Mouse (Mus musculus) MEL (cell line): Measurements from ENCODE around the gene Cd82. TPM values are rescaled to one million over a fixed set of nuclear protein-coding genes. Genes with fewer than 3 reads are reported as not detected.

ENCODE experiments used
- DNase-seq: peaks from one replicate; pipeline ENCODE4 v3.0.0; 2011; ENCODE audit warnings: low read depth, low spot score
- H3K27ac ChIP-seq: 2 replicates; pipeline ENCODE4 v1.5.1; 2012; ENCODE audit warnings: low read depth, mild to moderate bottlenecking, control low read depth, low read length, moderate library complexity; ENCODE audit not compliant: control insufficient read depth
- H3K27me3 ChIP-seq, 2 experiments: fragments of 150-350 bp in 1 of 2; sonication (generic) in 1 of 2; 2 replicates each; pipeline ENCODE4 v1.6.1; 2012; ENCODE audit warnings: low read length in 2 of 2, mild to moderate bottlenecking in 2 of 2, improper control_type of control experiment in 1 of 2, moderate library complexity in 1 of 2; ENCODE audit not compliant: insufficient read depth in 2 of 2, control insufficient read depth in 1 of 2
- H3K36me3 ChIP-seq, 2 experiments: 2 replicates each; pipeline ENCODE4 v1.6.1; 2012 to 2014; ENCODE audit warnings: low read length in 2 of 2, improper control_type of control experiment in 1 of 2, inconsistent platforms in 1 of 2, mild to moderate bottlenecking in 1 of 2; ENCODE audit not compliant: insufficient read depth in 2 of 2, control insufficient read depth in 1 of 2
- H3K4me1 ChIP-seq, 2 experiments: fragments of 150-350 bp in 1 of 2; sonication (generic) in 1 of 2; 2 replicates each; pipeline ENCODE4 v1.6.1; 2012; ENCODE audit warnings: low read length in 2 of 2, improper control_type of control experiment in 1 of 2, mild to moderate bottlenecking in 1 of 2; ENCODE audit not compliant: insufficient read depth in 2 of 2, control insufficient read depth in 1 of 2
- H3K4me3 ChIP-seq, 2 experiments: fragments of 150-350 bp in 1 of 2; sonication (generic) in 1 of 2; 2 replicates each; pipeline ENCODE4 v1.5.1; 2012; ENCODE audit warnings: low read depth in 2 of 2, low read length in 2 of 2, mild to moderate bottlenecking in 2 of 2, moderate library complexity in 2 of 2, control low read depth in 1 of 2, improper control_type of control experiment in 1 of 2; ENCODE audit not compliant: control insufficient read depth in 1 of 2, insufficient read depth in 1 of 2
- H3K79me2 ChIP-seq: 2 replicates; pipeline ENCODE4 v1.6.1; 2012; ENCODE audit warnings: mild to moderate bottlenecking, low read length, moderate library complexity; ENCODE audit not compliant: control insufficient read depth, poor library complexity, insufficient read depth
- H3K9ac ChIP-seq: 2 replicates; pipeline ENCODE4 v1.6.1; 2012; ENCODE audit warnings: low read depth, mild to moderate bottlenecking, control low read depth, low read length, moderate library complexity; ENCODE audit not compliant: control insufficient read depth, poor library complexity, severe bottlenecking
- H3K9me3 ChIP-seq: fragments of 150-350 bp; sonication (generic); replicated peaks from 2 replicates; pipeline ENCODE4 v1.6.1; 2012; ENCODE audit warnings: mild to moderate bottlenecking, low read length, improper control_type of control experiment, moderate library complexity; ENCODE audit not compliant: insufficient read depth
- BHLHE40 ChIP-seq: IDR thresholded peaks from 2 replicates; pipeline ENCODE4 v1.6.1; 2012; ENCODE audit warnings: low read depth, mild to moderate bottlenecking, inconsistent platforms, low read length, improper control_type of control experiment, borderline replicate concordance
- CHD2 ChIP-seq: IDR thresholded peaks from 2 replicates; pipeline ENCODE4 v1.6.1; 2011; ENCODE audit warnings: low read length, improper control_type of control experiment
- CTCF ChIP-seq, 3 experiments: IDR thresholded peaks in 2 of 3; conservative IDR thresholded peaks in 1 of 3; 2 replicates each; pipeline ENCODE4 v1.5.1; 2011 to 2012; ENCODE audit warnings: low read length in 3 of 3, low read depth in 2 of 3, mild to moderate bottlenecking in 2 of 3, improper control_type of control experiment in 1 of 3, inconsistent platforms in 1 of 3, mixed read lengths in 1 of 3, moderate library complexity in 1 of 3; ENCODE audit not compliant: control insufficient read depth in 1 of 3, insufficient read depth in 1 of 3, poor library complexity in 1 of 3, severe bottlenecking in 1 of 3
- ELF1 ChIP-seq: IDR thresholded peaks from 2 replicates; pipeline ENCODE4 v1.6.1; 2014; ENCODE audit warnings: low read depth, mild to moderate bottlenecking, inconsistent platforms, low read length, improper control_type of control experiment, moderate library complexity
- GABPA ChIP-seq: IDR thresholded peaks from 2 replicates; pipeline ENCODE4 v1.6.1; 2012; ENCODE audit warnings: low read depth, mild to moderate bottlenecking, inconsistent platforms, low read length, improper control_type of control experiment, moderate library complexity
- GATA1 ChIP-seq: IDR thresholded peaks from 2 replicates; pipeline ENCODE4 v1.6.1; 2011; ENCODE audit warnings: low read depth, low read length, improper control_type of control experiment
- JUND ChIP-seq: IDR thresholded peaks from 2 replicates; pipeline ENCODE4 v1.6.1; 2011; ENCODE audit warnings: low read depth, mild to moderate bottlenecking, improper control_type of control experiment, low read length
- MAX ChIP-seq: IDR thresholded peaks from 2 replicates; pipeline ENCODE4 v1.6.1; 2011; ENCODE audit warnings: low read length, improper control_type of control experiment
- MAZ ChIP-seq: IDR thresholded peaks from 2 replicates; pipeline ENCODE4 v1.6.1; 2012; ENCODE audit warnings: low read depth, mild to moderate bottlenecking, inconsistent platforms, low read length, improper control_type of control experiment
- MEF2A ChIP-seq: IDR thresholded peaks from 2 replicates; pipeline ENCODE4 v1.6.1; 2014; ENCODE audit warnings: low read depth, mild to moderate bottlenecking, inconsistent platforms, low read length, improper control_type of control experiment; ENCODE audit not compliant: poor library complexity, insufficient replicate concordance, severe bottlenecking; ENCODE audit errors: extremely low read depth
- MXI1 ChIP-seq: IDR thresholded peaks from 2 replicates; pipeline ENCODE4 v1.6.1; 2011; ENCODE audit warnings: mild to moderate bottlenecking, low read depth, low read length, improper control_type of control experiment
- MYB ChIP-seq: IDR thresholded peaks from 2 replicates; pipeline ENCODE4 v1.6.1; 2011; ENCODE audit warnings: mild to moderate bottlenecking, low read depth, low read length, improper control_type of control experiment
- NRF1 ChIP-seq: IDR thresholded peaks from 2 replicates; pipeline ENCODE4 v1.6.1; 2014; ENCODE audit warnings: low read depth, mild to moderate bottlenecking, inconsistent platforms, low read length, improper control_type of control experiment, moderate library complexity; ENCODE audit not compliant: poor library complexity, insufficient read depth, severe bottlenecking
- POLR2AphosphoS5 ChIP-seq: IDR thresholded peaks from 2 replicates; pipeline ENCODE4 v1.6.1; 2012; ENCODE audit warnings: low read depth, borderline replicate concordance, mild to moderate bottlenecking, inconsistent platforms, low read length, moderate library complexity, mixed read lengths
- RAD21 ChIP-seq: IDR thresholded peaks from 2 replicates; pipeline ENCODE4 v1.6.1; 2011; ENCODE audit warnings: mild to moderate bottlenecking, low read depth, low read length, improper control_type of control experiment
- TCF12 ChIP-seq: IDR thresholded peaks from 2 replicates; pipeline ENCODE4 v1.6.1; 2014; ENCODE audit warnings: low read depth, mild to moderate bottlenecking, inconsistent platforms, low read length, improper control_type of control experiment, moderate library complexity
- USF2 ChIP-seq, 2 experiments: IDR thresholded peaks; 2 replicates each; pipeline ENCODE4 v1.6.1; 2011 to 2012; ENCODE audit warnings: improper control_type of control experiment in 2 of 2, low read length in 2 of 2, borderline replicate concordance in 1 of 2, inconsistent platforms in 1 of 2, low read depth in 1 of 2, mild to moderate bottlenecking in 1 of 2; ENCODE audit not compliant: insufficient read depth in 1 of 2
- ZC3H11A ChIP-seq: IDR thresholded peaks from 2 replicates; pipeline ENCODE4 v1.6.1; 2012; ENCODE audit warnings: low read depth, mild to moderate bottlenecking, inconsistent platforms, low read length, improper control_type of control experiment
- ZKSCAN1 ChIP-seq: IDR thresholded peaks from 2 replicates; pipeline ENCODE4 v1.6.1; 2012; ENCODE audit warnings: low read depth, mild to moderate bottlenecking, inconsistent platforms, low read length, improper control_type of control experiment, moderate library complexity
- ZMIZ1 ChIP-seq: IDR thresholded peaks from 2 replicates; pipeline ENCODE4 v1.6.1; 2012; ENCODE audit warnings: low read depth, mild to moderate bottlenecking, inconsistent platforms, low read length, improper control_type of control experiment, moderate library complexity
- polyA plus RNA-seq, 2 experiments: library from polyadenylated mRNA; stranded (reverse) in 1 of 2; unstranded in 1 of 2; fragments of >175 nt in 1 of 2; fragments of >200 nt in 1 of 2; gene quantifications; 2 replicates each; pipeline versions ENCODE4 v1.2.1 to v1.2.4; 2012; ENCODE audit warnings: low replicate concordance in 2 of 2, low read depth in 1 of 2; ENCODE audit not compliant: insufficient read length in 2 of 2, insufficient read depth in 1 of 2, missing spikeins in 1 of 2
- total RNA-seq: library from RNA; depleted of rRNA; stranded (reverse); fragments of 300-350 nt; gene quantifications from 2 replicates; pipeline ENCODE4 v1.2.3, GENCODE M21; 2012

The Cd82 gene
- total and polyA plus RNA-seq, 3 experiments = 37.6 to 59.7 TPM; not detected in 1

- TF ChIP-seq GABPA = no peak
- no peak for TF ChIP-seq RAD21
These were observed 31.2 kb downstream of the Cd82 start (continued) for GRCm38 (mm10) chr2:93431575-93432325.

DNA sequence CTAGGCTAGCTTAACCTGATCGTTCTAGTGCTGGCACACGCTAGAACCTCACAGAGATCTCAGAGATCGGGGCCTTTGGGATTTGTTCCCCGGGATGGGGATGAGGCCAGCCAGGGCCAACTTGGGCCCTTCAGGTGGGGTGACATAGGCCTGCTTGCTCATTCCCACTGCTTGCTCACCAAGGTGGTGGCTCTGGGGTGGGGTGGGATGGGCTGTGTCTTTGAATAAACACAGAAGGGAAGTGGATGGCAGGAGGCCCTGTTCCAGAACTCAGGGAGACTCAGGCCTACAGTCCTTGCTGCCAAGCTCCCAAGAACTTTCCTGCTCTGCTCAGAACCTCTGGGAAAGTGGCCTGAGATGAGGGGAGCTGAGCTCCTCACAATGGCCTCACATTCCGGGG, 31.9 kb downstream of the Cd82 start:
- DNase-seq = no peak
- TF ChIP-seq ZKSCAN1 = no peak
- TF ChIP-seq BHLHE40 = no peak
- TF ChIP-seq ZMIZ1 = no peak
- TF ChIP-seq MAX = no peak
- TF ChIP-seq ZC3H11A = no peak
- no peak for TF ChIP-seq USF2 (IDR thresholded peaks at IDR 0.05; ENCODE audit: borderline replicate concordance in 1 of 2, insufficient read depth in 1 of 2, low read depth in 1 of 2, low read length in 2 of 2)
- TF ChIP-seq CHD2 = no peak
- TF ChIP-seq TCF12 = no peak
- no peak for TF ChIP-seq POLR2AphosphoS5
- TF ChIP-seq CTCF (IDR thresholded peaks at IDR 0.05 in 2 of 3, conservative IDR thresholded peaks at IDR 0.05 in 1 of 3; ENCODE audit: control insufficient read depth in 1 of 3, insufficient read depth in 1 of 3, low read depth in 2 of 3, low read length in 3 of 3, poor library complexity in 1 of 3, severe bottlenecking in 1 of 3) = no peak
- no peak for TF ChIP-seq RAD21
- TF ChIP-seq MAZ = no peak
- no peak for TF ChIP-seq MEF2A
- no peak for TF ChIP-seq MXI1
- no peak for TF ChIP-seq NRF1
- TF ChIP-seq GATA1 = no peak
- no peak for TF ChIP-seq ELF1
- no peak for TF ChIP-seq MYB
- TF ChIP-seq JUND = no peak
- H3K4me1 ChIP-seq = peaks cover 6 to 20% of the 10 kb centered on the region in 2 experiments
- H3K9ac ChIP-seq = no peak overlapping the region
- no peaks in the 10 kb centered on the region for H3K27me3 ChIP-seq
- H3K36me3 ChIP-seq = peaks cover 1 to 16% of the 10 kb centered on the region in 2 experiments; a peak in 3 of 4 replicates
- H3K79me2 ChIP-seq = no peaks in the 10 kb centered on the region
- peak overlapping the region; percentile 43 for H3K27ac ChIP-seq
- H3K9me3 ChIP-seq = no peaks in the 10 kb centered on the region
- no peak overlapping the region for H3K4me3 ChIP-seq
